Mouse (Mus musculus): Measurements from ENCODE around the gene Adcy9. TPM values are rescaled to one million over a fixed set of nuclear protein-coding genes. Genes with fewer than 3 reads are reported as not detected.

The Adcy9 gene
- polyA plus RNA-seq, 1 experiment: 10.4 TPM

DNA sequence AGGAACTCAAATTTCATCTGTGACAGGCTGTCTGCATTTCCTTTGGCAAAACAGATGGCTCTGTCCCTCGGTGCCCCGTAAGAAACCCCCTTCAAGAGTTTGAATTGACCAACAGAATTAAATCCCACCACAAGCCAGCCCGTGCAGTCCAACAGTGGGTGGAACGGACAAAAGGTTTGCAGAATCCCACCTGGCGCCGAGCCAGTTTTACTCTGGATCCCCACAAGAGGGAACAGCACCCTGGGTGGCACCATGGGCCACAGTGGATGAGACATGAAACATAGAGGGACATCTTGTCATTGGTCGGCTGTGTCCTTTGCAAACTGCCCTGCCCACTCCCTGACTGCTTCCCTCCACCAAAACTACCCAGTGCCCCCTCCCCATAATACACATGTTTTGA, 133.7 kb downstream of the Adcy9 start:
- TF ChIP-seq CTCF (conservative IDR thresholded peaks at IDR 0.05; ENCODE audit: insufficient read depth, insufficient read length, low read depth, low read length) (no peak), POLR2A (IDR thresholded peaks at IDR 0.05; ENCODE audit: low read depth, low read length) (no peak)
- no peaks in the 10 kb centered on the region for H3K4me1 ChIP-seq (ENCODE audit: control insufficient read depth, insufficient read depth, low read length)
- H3K27ac ChIP-seq (ENCODE audit: insufficient read depth, low read depth, low read length): no peak overlapping the region
- H3K4me3 ChIP-seq (ENCODE audit: insufficient read depth, low read depth, low read length): no peak overlapping the region
- no peaks in the 10 kb centered on the region for H3K27me3 ChIP-seq (replicated peaks; ENCODE audit: control insufficient read depth, insufficient read depth, low read length)
- DNase-seq: no peak
- 88% methylated on average over 7 of the region's 7 CpGs for WGBS
- no peaks in the 10 kb centered on the region for H3K36me3 ChIP-seq (ENCODE audit: control insufficient read depth, insufficient read depth, low read length)

DNA sequence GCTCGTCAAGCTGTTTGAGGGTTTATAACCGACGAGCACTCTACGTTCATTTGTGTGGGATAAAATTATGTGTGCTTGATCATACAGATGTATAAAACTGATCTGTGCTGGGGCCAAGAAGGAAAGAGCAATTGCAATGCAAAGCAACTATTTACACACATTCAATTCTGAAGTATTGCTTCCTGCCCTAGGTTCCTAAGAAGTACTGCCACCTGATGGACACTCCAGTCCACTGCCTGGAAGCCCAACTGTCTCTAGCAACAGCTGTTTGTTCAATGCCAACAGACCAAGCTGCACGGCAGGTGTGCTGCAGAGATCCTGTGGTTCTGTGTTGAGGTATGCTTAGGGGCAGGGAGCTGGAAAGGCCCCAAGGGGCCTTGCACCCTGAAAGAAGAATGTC, 135.0 kb downstream of the Adcy9 start:
- H3K4me1 ChIP-seq (ENCODE audit: control insufficient read depth, insufficient read depth, low read length): no peaks in the 10 kb centered on the region
- TF ChIP-seq POLR2A (IDR thresholded peaks at IDR 0.05; ENCODE audit: low read depth, low read length) (no peak), CTCF (conservative IDR thresholded peaks at IDR 0.05; ENCODE audit: insufficient read depth, insufficient read length, low read depth, low read length) (peak; percentile 76)
- DNase-seq: peak; percentile 55
- 62% methylated on average over 5 of the region's 5 CpGs for WGBS
- no peaks in the 10 kb centered on the region for H3K36me3 ChIP-seq (ENCODE audit: control insufficient read depth, insufficient read depth, low read length)
- no peak overlapping the region for H3K4me3 ChIP-seq (ENCODE audit: insufficient read depth, low read depth, low read length)
- no peaks in the 10 kb centered on the region for H3K27me3 ChIP-seq (replicated peaks; ENCODE audit: control insufficient read depth, insufficient read depth, low read length)
- no peak overlapping the region for H3K27ac ChIP-seq (ENCODE audit: insufficient read depth, low read depth, low read length)

DNA sequence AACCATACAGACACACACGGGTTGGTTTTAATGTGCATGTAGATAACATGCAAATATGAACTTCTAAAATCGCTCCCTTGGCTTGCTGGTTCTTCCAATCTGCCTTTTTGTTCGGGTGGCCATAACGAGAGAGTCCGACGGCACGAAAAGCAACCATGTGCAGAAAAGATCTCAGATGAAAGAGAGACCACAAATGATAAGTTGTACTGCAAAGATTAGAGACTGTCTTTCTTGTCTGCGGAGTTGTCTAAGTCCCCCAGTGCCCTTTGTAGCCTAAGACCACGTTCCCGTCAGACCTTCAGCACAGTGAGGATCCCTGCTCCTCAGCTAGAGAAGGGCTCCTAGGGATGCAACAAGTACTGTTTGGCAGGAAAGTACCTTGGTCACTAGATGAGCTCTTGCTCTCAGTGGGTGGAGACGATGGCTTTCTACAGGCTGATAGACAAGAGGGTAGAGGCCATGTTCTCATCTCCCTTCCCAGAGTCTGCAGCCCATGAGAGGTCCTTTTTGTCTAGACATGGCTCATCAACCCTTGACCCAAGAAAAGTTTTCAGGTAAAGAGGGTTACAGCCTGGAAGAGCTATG, 136.9 kb downstream of the Adcy9 start:
- 92% methylated on average over 11 of the region's 11 CpGs for WGBS
- Histone ChIP-seq H3K4me3 (ENCODE audit: insufficient read depth, low read depth, low read length) (no peak overlapping the region), H3K27ac (ENCODE audit: insufficient read depth, low read depth, low read length) (no peak overlapping the region), H3K4me1 (ENCODE audit: control insufficient read depth, insufficient read depth, low read length) (no peaks in the 10 kb centered on the region), H3K36me3 (ENCODE audit: control insufficient read depth, insufficient read depth, low read length) (no peaks in the 10 kb centered on the region), H3K27me3 (replicated peaks; ENCODE audit: control insufficient read depth, insufficient read depth, low read length) (no peaks in the 10 kb centered on the region)
- TF ChIP-seq POLR2A (IDR thresholded peaks at IDR 0.05; ENCODE audit: low read depth, low read length): no peak
- no peak for TF ChIP-seq CTCF (conservative IDR thresholded peaks at IDR 0.05; ENCODE audit: insufficient read depth, insufficient read length, low read depth, low read length)
- no peak for DNase-seq

DNA sequence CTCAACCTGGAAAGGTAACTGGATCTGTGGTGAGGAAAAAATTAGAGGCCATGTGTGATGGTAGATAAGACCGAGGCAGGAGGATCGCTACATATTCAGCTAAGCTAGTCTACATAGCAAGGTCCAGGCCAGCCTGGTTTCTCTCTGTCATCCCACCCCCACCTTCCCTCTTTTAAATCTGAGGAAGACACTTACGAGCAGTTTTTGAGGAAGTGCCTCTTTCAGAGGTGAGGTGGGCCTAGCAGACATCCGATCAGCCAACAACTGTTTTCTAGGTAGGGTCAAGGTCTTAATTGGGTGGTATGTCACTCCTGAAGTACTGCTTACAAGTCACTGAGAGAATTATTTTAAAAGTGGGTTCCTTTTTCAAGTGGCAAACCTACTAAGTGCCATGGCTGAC, 138.8 kb downstream of the Adcy9 start:
- TF ChIP-seq POLR2A (IDR thresholded peaks at IDR 0.05; ENCODE audit: low read depth, low read length) (no peak), CTCF (conservative IDR thresholded peaks at IDR 0.05; ENCODE audit: insufficient read depth, insufficient read length, low read depth, low read length) (no peak)
- no peak for DNase-seq
- WGBS: 77% methylated on average over 4 of the region's 4 CpGs
- H3K4me1 ChIP-seq (ENCODE audit: control insufficient read depth, insufficient read depth, low read length): no peaks in the 10 kb centered on the region
- H3K4me3 ChIP-seq (ENCODE audit: insufficient read depth, low read depth, low read length): no peak overlapping the region
- no peaks in the 10 kb centered on the region for H3K27me3 ChIP-seq (replicated peaks; ENCODE audit: control insufficient read depth, insufficient read depth, low read length)
- no peak overlapping the region for H3K27ac ChIP-seq (ENCODE audit: insufficient read depth, low read depth, low read length)
- H3K36me3 ChIP-seq (ENCODE audit: control insufficient read depth, insufficient read depth, low read length): no peaks in the 10 kb centered on the region

- TF ChIP-seq CTCF (conservative IDR thresholded peaks at IDR 0.05; ENCODE audit: insufficient read depth, insufficient read length, low read depth, low read length) (no peak), POLR2A (IDR thresholded peaks at IDR 0.05; ENCODE audit: low read depth, low read length) (no peak)
- H3K27me3 ChIP-seq (replicated peaks; ENCODE audit: control insufficient read depth, insufficient read depth, low read length): no peaks in the 10 kb centered on the region
- WGBS: 79% methylated on average over 9 of the region's 9 CpGs
- H3K4me1 ChIP-seq (ENCODE audit: control insufficient read depth, insufficient read depth, low read length): no peaks in the 10 kb centered on the region
- no peak overlapping the region for H3K27ac ChIP-seq (ENCODE audit: insufficient read depth, low read depth, low read length)
- no peak overlapping the region for H3K4me3 ChIP-seq (ENCODE audit: insufficient read depth, low read depth, low read length)
- no peak for DNase-seq
- H3K36me3 ChIP-seq (ENCODE audit: control insufficient read depth, insufficient read depth, low read length): no peaks in the 10 kb centered on the region
These were observed 139.3 kb downstream of the Adcy9 start for GRCm38 (mm10) chr16:4280949-4281348.

DNA sequence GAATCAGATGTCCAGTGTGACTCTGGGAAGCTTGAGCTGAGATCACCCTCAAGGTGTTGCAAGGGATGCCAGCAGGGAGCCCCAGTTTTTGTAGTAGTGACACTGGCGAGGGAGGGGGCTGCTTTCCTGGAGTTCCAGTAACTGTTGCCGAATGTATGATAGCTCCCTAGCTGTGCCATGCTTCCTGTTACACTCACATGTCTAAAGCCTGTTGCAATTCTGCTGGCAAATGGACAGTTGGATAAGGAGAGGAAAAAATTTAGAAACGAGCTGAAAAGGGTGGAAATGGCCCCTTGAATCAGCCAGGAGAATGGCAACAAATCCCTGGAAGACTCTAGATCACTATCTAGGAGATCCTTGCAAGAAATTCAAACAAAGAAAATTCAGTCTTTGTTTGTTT, 140.7 kb downstream of the Adcy9 start:
- no peaks in the 10 kb centered on the region for H3K36me3 ChIP-seq (ENCODE audit: control insufficient read depth, insufficient read depth, low read length)
- DNase-seq: no peak
- 64% methylated on average over 3 of the region's 3 CpGs for WGBS

DNA sequence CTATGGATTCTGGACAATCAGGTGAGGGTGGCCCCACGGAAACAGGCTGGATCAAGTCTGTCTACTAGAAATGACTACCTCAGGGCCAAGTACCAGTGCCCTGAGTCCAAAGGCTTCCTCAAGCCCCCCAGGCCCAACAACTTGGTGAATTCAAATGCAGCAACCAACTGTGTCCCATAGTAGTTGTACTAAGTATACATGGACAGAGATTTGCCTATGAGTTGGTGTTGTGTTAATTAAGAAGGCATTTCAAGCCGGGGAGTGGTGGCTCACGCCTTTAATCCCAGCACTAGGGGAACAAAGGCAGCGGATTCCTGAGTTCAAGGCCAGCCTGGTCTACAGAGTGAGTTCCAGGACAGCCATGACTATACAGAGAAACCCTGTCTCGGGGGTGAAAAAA, 143.7 kb downstream of the Adcy9 start:
- Histone ChIP-seq H3K27me3 (replicated peaks; ENCODE audit: control insufficient read depth, insufficient read depth, low read length) (no peaks in the 10 kb centered on the region), H3K4me1 (ENCODE audit: control insufficient read depth, insufficient read depth, low read length) (no peaks in the 10 kb centered on the region), H3K4me3 (ENCODE audit: insufficient read depth, low read depth, low read length) (no peak overlapping the region), H3K36me3 (ENCODE audit: control insufficient read depth, insufficient read depth, low read length) (no peaks in the 10 kb centered on the region), H3K27ac (ENCODE audit: insufficient read depth, low read depth, low read length) (no peak overlapping the region)
- WGBS: 90% methylated on average over 5 of the region's 5 CpGs
- TF ChIP-seq CTCF (conservative IDR thresholded peaks at IDR 0.05; ENCODE audit: insufficient read depth, insufficient read length, low read depth, low read length) (no peak), POLR2A (IDR thresholded peaks at IDR 0.05; ENCODE audit: low read depth, low read length) (no peak)
- DNase-seq: no peak

More for the DNA sequence above, 140.7 kb downstream of the Adcy9 start:
- TF ChIP-seq POLR2A (IDR thresholded peaks at IDR 0.05; ENCODE audit: low read depth, low read length) (no peak), CTCF (conservative IDR thresholded peaks at IDR 0.05; ENCODE audit: insufficient read depth, insufficient read length, low read depth, low read length) (no peak)
- Histone ChIP-seq H3K4me1 (ENCODE audit: control insufficient read depth, insufficient read depth, low read length) (no peaks in the 10 kb centered on the region), H3K27ac (ENCODE audit: insufficient read depth, low read depth, low read length) (no peak overlapping the region), H3K4me3 (ENCODE audit: insufficient read depth, low read depth, low read length) (no peak overlapping the region), H3K27me3 (replicated peaks; ENCODE audit: control insufficient read depth, insufficient read depth, low read length) (no peaks in the 10 kb centered on the region)

Measured in kidney, adult 2 months (tissue).